Mouse (Mus musculus) gastrocnemius, postnatal 10 days (tissue): ENCODE results near the gene Pnrc2. TPM values are rescaled to one million over a fixed set of nuclear protein-coding genes. Genes with fewer than 3 reads are reported as not detected.

Source experiments
- DNase-seq: peaks from one replicate; pipeline ENCODE4 v3.0.0; 2021; ENCODE audit warnings: mixed read lengths
- long read RNA-seq, 2 experiments: library from polyadenylated mRNA; stranded (forward); transcript quantifications; one replicate each; pipeline ENCODE4 v2.0.0; 2021
- total RNA-seq, 2 experiments: library from RNA; stranded (reverse); gene quantifications; 2 replicates each; pipeline ENCODE4 v1.2.3; 2021

The Pnrc2 gene
- 10 to 100 TPM; 59.0 to 71.8 TPM for total RNA-seq
- long read RNA-seq, experiment 1, transcript Pnrc2-201 (3 exons, 1,919 nt) = major isoform, 38 of 47 reads
- long read RNA-seq, experiment 1, partial matches to known transcripts = 0 of 47 reads
- long read RNA-seq, experiment 1, other reads (novel, unspliced or antisense) = 4 of 47 reads
- long read RNA-seq, experiment 2, transcript Pnrc2-201 (3 exons, 1,919 nt) = major isoform, 41 of 51 reads
- long read RNA-seq, experiment 2, partial matches to known transcripts = 0 of 51 reads
- long read RNA-seq, experiment 2, other reads (novel, unspliced or antisense) = 7 of 51 reads

- DNase-seq = peak; percentile 85
Measured at GRCm38 (mm10) chr4:135873526-135874202, at the start of gene Pnrc2. Pnrc2 (minus strand) TSS chr4:135873850.

- no peak for DNase-seq
Measured at GRCm38 (mm10) chr4:135922190-135922589, 48.5 kb upstream of the Pnrc2 start.

- no peak for DNase-seq
Measured at GRCm38 (mm10) chr4:135921257-135922120, 47.8 kb upstream of the Pnrc2 start.

GRCm38 (mm10) chr4:135920304-135921241 lies 46.9 kb upstream of the Pnrc2 start, which contains the start of gene Fuca1:
Fuca1 (plus strand) TSS chr4:135920735.
- peak; percentile 93 for DNase-seq

- no peak for DNase-seq
Measured at GRCm38 (mm10) chr4:135919280-135919639, 45.6 kb upstream of the Pnrc2 start.

GRCm38 (mm10) chr4:135918635-135919279 lies 45.1 kb upstream of the Pnrc2 start:
- no peak for DNase-seq

- DNase-seq = no peak
Measured at GRCm38 (mm10) chr4:135913433-135913832, 39.8 kb upstream of the Pnrc2 start.

- no peak for DNase-seq
Measured at GRCm38 (mm10) chr4:135912835-135913234, 39.2 kb upstream of the Pnrc2 start.

GRCm38 (mm10) chr4:135912164-135912563 lies 38.5 kb upstream of the Pnrc2 start:
- no peak for DNase-seq

- DNase-seq = no peak
Measured at GRCm38 (mm10) chr4:135911531-135911930, 37.9 kb upstream of the Pnrc2 start.

- DNase-seq = no peak
Measured at GRCm38 (mm10) chr4:135909326-135910066, 35.8 kb upstream of the Pnrc2 start.

- DNase-seq = no peak
Measured at GRCm38 (mm10) chr4:135906633-135907032, 33.0 kb upstream of the Pnrc2 start.

GRCm38 (mm10) chr4:135904810-135905209 lies 31.2 kb upstream of the Pnrc2 start:
- DNase-seq = no peak

- DNase-seq = no peak
Measured at GRCm38 (mm10) chr4:135902606-135903242, 29.1 kb upstream of the Pnrc2 start.

- DNase-seq = no peak
Measured at GRCm38 (mm10) chr4:135900008-135900407, 26.4 kb upstream of the Pnrc2 start.

- no peak for DNase-seq
Measured at GRCm38 (mm10) chr4:135899050-135899448, 25.4 kb upstream of the Pnrc2 start.

- DNase-seq = no peak
Measured at GRCm38 (mm10) chr4:135898380-135899049, 24.9 kb upstream of the Pnrc2 start.

GRCm38 (mm10) chr4:135896157-135896556 lies 22.5 kb upstream of the Pnrc2 start:
- DNase-seq = no peak

- DNase-seq = no peak
Measured at GRCm38 (mm10) chr4:135895071-135895571, 21.5 kb upstream of the Pnrc2 start, which contains the start of gene Cnr2. Cnr2 (plus strand) TSS chr4:135895394.
